Mouse (Mus musculus) cerebellum, postnatal 4 days (tissue): ENCODE data around the gene Eme1.

Experiments
- DNase-seq, 2 experiments: peaks; one replicate each; pipeline ENCODE4 v3.0.0; 2022; ENCODE audit warnings: low spot score in 2 of 2, mixed read lengths in 1 of 2

Eme1 gene

DNA sequence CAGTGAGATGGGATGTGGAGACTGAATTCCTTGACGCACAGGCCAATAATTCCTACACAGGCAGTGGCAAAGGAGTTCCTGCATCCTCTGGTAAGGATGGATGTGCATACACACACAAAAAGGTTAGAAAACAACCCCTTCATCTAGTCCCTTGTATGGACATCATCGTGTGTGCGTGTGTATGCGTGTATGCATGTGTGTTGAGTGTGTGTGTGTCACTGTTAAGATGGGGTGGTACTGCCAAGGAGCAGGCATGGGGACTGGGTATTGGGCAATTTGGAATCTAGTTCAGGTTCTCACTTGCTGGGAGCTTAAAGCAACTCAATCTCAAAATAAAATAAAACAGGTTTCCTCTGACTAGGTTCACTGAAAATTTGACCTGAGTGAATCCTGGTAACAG, 7.3 kb downstream of the Eme1 start:
- DNase-seq: no peak

DNA sequence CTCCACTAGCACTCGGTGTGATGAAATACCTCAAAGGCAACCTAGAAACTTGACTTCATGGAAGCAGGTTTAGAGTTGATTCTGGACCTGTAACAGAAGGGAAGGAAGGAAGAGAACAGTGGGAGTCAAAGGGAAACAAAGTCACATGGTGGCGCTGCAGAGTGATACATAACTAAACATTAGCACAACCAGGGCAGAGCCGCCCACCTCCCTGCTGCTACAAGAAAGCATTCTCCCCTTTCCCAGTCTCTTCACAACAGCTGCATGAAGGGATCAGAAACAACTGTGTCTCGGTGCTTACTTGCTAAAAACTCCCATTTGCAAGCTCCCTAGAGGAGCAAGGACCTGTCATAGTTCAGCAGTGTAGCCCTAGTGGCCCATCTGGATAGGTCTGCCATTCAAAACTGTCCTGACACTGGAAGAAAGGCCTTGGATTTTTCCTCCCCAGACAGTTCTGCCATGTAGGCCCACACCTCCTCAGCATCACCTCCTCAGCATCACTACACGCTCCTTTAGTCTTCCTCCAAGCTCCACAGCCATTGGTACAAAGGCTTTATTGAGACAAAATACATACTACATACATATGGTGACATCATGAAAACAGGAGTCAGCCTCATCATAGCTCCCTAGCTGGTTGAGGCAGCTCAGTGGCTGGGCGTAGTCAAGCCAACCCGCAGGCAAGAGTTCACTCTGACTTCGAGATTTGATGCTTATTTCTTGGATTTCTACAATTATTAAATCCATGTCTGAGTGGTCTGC, 9.1 kb downstream of the Eme1 start:
- DNase-seq: no peak

DNA sequence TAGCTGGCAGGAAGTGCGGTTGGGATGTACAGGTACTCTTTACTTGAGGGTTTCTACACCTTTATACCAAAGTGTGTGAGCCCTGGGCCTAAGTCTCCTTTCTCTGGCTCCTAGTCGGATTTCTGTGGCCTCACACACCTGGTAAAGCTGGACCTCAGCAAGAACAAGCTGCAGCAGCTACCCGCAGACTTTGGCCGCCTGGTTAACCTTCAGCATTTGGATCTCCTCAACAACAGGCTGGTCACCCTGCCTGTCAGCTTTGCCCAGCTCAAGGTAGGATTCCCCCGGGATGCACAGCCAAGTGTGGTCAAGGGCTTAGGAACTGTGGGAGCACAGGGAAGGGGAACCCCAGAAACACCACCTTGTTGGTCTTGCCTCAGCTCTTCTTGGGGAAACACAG, 19.3 kb downstream of the Eme1 start:
- no peak for DNase-seq

DNA sequence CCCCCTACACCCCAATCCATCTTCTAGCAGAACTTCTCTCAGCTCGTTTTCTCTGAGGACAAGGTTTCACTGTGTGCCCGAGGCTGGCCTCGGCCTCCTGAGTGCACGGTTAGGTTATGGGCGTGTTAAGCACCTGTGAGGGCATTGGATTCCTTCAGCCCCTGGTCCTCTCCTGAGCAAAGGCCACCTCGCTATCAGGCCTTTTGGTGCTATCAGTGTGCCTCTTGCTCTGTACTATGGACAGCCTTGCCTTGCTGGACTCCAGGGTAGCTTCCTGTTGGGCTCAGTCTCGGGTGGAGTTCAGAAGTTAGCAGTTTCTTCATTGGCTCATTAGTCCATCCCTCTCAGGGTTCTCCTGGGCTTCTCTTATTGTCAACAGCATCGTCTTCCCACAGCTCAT, 20.8 kb downstream of the Eme1 start:
- DNase-seq: no peak

DNA sequence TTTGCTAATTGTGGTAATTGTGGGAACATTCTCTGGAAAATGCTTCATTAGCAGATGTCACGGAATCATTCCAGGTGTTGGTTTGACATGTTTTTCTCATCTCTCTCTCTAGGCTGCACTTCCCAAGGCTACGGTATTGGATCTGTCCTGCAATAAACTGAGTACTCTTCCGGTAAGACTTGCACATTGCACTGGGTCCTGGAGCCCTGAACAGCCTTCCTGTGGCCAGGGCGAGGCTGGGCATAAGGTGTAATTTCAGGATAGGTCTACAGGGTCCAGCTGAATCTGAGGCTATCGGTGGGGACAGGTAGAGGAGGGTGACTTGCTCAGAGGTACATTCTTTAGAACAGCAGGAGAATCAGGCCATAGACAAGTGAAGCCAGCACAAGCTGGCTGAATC, 21.8 kb downstream of the Eme1 start:
- no peak for DNase-seq

DNA sequence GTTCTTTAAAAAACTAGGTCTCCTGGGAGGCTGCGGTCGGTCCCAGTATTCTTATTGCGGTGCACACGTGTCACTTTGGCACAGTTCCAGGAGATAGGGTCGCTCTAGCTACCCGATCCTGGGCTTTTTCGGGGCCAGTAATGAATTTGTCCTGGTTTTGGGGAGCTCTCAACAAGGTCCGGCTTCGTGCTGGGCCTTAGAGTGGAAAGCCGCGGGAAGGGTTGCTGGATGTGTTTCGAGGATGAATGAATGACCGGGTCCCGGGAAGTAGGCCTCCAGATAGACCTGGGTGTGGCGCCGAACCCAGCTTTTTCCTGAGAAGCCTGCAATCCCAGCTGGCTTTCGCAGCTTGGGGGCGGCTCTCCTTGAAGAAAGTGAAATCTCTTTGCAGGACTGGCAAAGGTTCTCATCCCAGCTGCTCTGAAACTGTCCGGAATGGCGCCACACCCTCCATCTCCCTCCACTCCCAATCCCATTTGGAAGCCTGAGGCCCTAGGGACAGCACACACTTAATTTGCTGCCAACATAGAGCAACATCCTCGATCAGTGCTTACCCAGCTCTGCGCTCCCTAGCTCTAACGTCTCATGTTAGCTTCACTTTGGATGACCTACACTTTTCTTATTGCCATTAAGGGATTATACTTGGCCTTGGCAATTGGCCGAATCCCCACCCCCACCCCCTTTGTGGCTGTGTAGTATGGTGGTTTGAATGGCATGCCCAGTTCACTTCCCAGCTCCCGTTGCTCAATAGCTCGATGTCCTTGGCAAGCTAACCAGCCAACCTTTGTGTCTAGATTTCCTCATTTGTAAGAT, 23.4 kb downstream of the Eme1 start:
- peak in 1 of 2 experiments; percentile 22 for DNase-seq

DNA sequence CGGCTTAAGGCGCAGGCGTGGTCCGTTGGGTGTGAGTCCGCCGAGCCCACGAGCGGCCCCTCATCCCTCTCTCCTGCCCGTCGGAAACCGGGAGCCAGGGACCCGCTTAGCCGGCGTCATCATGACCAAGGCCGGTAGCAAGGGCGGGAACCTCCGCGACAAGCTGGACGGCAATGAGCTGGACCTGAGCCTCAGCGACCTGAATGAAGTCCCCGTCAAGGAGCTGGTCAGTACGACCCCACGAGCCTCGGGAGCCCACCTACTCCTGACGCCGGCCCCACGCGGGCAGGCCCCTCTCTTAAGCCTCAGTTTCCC, 23.9 kb downstream of the Eme1 start:
- DNase-seq: no peak

DNA sequence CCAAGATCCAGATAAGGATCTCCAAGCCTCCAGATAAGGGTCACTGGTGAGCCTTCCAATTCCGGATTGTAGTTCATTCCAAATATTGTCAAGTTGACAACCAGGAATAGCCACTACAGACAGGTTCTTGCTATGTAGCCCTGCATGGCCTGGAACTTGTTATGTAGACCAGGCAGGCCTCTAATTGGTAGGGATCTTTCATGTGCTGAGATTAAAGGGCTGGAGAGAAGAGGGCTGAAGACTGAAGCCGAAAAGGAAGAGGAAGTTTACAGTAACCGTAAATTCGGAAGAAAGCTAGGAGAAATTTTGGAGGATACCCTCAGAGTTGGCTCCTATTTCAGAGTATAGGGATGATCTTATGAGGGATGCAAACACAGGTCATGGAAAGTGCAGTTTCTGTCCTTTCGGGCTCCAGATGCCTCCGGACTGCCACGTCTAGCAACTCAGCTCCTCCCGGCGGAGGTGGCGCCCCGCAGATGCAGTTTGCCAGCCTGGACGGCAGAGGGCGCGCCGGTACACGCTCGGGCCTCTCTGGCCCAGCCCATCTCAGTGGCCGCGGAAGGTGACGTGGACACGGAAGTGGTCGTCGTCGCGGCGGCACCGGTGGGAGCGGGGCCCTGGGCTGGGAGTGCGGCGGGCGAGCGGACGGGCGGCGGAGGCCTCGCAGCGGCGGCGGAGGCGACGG, 24.4 kb downstream of the Eme1 start, which contains the start of gene Lrrc59:
Gene Lrrc59, plus strand, starts transcription at position 569 of the 685 bp plus-strand sequence.
- DNase-seq: peak; percentile 97 to 98

DNA sequence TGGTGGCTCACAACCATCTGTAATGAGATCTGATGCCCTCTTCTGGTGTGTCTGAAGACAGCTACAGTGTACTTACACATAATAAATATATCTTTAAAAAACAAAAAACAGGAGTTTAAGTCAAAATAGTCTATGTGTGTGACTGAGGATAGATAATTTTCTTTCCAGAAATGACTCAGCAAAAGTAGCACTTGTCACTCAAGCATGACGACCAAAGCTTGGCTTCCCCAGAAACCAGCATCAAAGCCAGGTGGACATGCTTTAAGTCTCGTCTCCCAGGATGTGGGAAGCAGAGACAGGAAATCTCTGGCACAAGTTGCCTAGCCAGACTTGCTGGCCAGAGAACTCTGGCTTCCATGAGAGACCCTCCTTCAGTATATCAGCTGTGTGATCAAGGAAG, 31.6 kb downstream of the Eme1 start:
- no peak for DNase-seq

DNA sequence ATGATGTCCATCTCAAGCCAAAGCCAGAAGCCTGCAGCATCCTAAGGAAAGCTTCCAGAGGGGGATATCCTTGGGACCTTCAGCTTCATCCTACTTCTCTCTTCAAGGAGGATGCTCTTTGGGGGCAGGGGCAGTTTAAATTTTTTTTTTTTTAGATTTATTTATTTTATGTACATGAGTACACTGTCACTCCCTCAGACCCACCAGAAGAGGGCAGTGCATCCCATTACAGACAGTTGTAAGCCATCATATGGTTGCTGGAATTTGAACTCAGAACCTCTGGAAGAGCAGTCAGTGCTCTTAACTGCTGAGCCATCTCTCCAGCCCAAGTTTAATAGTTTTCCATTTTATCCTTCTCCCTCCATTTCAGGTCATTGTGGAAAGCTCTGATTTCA, 32.3 kb downstream of the Eme1 start:
- no peak for DNase-seq

DNA sequence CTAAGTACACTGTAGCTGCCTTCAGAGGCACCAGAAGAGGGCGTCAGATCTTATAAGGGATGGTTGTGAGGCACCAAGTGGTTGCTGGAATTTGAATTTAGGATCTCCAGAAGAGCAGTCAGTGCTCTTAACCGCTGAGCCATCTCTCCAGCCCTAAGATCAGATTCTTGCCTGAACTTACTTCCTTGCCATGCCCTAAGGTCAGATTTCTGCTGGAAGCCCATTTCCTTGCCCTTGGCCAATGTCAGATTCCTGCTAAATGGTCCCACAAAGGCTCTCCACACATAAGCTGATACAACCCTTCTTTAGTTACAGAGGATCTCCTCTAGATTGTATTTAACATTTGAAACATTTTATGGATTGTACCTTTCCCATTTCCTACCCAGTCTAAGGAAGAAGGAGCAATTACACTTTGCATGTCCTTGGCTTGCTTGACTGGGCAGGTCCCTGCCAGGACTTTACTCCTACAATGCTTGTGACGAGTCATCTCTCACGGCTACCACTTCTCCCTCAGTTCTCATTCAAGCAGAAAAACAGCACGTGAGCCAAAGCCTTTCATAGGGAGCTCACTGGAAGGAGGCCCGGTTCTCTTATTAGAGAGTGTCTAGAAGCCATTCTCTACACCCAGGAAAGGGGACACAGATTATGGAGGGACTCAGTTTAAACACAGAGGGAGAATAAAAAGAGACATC, 32.9 kb downstream of the Eme1 start:
- no peak for DNase-seq

DNA sequence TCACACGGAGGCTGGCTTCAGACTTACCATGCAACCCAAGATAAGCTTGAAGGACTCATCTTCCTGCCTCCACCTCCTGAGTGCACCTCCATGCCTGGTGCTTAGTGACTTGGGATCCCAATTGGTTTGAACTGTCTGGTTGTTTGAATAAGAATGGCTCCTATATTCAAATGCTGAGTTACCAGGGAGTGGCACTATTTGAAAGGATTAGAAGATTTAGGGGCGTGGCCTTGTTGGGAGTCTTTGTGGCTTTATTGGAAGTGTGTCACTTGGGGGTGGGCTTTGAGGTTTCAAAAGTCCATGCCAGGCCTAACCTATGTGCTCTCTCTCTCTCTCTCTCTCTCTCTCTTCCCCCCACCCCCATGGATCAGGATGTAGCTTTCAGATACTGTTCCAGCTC, 36.1 kb downstream of the Eme1 start:
- no peak for DNase-seq

DNA sequence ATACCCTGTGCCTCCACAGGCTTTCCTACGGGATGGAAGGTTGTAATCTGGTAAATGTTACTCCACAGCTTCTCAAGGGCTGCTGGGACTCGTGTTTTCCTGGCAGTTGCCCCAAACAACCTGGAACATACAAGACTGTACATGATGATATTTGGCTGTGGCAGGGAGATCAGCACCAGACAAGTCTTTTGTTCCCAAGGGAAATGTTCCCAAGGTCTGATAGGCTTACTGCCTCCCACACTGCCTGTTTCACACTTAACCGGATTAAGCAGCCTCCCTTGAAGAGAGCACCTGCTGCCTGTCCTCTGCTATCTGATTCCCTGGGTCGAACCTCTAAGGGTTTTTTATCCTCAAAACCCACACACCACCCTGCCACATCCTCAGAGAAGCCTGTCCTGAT, 38.3 kb downstream of the Eme1 start:
- DNase-seq: no peak

DNA sequence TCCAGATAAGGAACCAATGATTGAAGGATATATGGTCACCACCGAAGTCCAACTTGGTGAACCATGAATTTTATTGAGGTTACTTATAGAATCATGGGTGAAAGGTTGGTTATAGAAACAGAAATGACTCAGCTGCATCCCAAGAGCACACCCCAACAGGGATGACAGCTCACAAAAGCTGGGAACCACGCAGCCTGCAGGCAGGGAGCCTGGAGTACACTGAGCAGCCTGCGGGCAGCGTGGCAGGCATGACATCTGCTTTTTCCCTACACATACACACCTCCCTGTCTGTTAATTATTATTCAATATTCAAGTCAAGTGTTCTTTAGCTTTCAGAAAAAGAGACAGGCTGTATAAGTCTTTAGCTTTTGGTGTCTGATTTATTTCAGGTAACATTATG, 39.2 kb downstream of the Eme1 start:
- no peak for DNase-seq

DNA sequence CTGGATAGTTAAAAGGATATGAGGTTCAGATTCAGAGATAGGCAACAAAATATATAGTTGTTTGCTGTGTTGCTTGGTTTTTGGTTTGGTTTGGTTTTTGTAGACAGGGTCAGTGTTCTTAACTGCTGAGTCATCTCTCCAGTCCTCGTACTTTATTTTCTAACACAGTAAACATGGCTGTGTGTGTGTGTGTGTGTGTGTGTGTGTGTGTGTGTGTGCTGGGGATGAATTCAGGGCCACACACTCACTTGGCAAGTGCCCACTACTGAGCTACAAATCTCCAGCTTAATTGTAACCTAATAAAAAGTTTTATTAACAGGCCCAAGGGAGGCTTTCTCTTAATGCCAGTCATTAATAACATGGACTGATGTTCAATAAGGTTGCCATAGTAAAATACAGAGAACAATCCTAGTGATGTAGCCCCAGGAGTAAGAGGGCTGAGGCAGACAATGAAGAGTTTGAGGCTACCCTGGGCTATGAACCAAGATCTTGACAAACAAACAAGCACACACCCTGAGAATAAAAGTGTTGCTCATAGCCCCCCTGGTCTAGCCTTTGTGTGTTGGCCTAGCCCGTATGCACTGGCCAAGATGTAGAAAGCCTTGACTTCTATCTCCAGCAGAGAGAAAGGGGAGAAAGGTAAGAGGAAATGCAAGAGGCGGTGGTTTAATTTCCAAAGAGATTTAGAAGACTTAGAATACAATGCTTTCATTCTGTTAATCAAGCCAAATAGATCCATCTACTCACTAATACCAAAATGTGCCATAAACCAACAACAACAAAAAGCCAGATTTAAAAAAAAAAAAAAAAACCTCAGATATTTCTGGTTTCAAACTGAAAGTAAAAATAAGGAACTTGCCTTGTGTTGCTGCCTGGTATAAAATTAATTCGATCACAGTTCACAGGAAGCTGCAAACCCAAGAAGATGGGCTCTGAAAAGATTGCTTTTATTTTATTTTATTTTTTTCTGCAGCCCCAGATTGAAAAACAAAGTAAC, 42.7 kb downstream of the Eme1 start:
- DNase-seq: no peak

DNA sequence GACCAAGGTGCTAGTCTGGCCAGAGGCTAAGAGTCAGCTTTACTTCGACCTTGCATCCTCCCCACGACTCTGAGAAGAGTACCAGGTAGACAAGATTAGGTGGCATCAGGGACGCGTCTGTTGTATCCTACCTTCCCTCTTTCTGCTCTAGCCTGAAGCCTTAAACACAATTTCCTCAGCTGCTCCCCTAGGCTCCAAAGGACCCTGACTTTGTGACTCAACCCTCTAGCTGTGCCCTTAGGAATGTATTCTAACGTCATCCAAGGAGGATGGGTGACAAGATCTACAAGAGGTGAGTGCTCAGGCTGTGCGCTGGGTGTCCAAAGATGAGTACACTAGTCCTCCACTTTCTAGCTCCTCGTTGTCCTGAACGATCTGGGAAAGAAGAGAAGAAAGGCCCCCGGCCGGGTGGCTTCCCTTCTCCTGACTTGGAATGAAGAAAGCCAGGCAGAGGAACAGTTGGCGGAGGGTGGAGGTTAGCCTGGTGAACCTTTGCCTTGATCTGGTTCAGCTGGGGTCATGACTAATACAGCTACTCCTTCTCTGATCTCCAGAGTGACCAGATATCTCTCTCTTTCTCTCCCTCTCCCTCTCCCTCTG, 51.3 kb downstream of the Eme1 start:
- DNase-seq: no peak

DNA sequence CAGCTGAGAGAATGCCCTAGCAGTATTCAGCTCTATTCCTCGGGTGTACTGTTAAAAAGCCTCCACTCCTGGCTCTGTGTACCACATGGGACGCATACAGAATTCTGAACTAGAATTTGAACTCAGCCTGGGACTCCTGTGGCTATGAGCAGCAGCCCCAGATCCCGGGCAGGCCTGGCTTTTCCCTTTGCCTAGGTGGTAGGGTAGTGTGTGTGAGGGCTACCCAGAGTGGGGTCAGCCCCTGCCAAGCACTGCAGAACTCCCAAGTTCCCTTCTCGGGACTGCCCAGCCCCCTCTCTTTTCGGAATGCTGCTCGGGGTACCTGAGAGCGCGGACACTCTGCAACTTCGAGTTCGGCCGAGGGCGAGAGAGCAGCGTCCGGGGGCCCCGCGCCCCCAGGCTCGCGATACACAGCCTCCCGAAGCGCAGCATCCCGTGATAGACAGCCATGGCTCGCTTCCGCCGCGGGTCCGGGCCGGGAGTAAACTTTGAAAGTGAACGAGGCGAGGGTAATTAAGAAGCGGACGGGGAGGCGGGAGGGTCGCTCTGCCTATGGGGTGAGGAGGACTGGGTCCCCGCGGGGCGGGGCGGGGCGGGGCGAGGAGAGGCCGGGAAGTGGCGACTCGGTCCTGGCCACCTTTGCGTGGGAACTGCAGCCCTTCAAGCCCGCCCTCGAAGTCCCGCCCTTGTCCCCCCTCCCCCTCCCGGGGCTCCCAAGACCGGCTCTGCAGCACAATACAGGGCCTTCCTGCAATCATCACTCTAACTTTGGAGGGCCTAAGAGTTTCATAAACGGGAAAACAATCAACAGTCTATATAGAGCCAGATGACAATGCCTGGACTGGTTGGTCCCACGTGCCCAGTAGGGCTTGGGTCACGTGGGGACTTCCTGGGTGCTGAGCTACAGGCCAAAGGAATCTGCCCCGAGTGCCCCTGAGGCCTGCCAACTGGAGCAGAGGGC, 52.2 kb downstream of the Eme1 start, which contains the start of gene Acsf2:
Gene Acsf2, minus strand, starts transcription at position 551 of the 961 bp plus-strand sequence.
- peak; percentile 30 to 53 for DNase-seq

DNA sequence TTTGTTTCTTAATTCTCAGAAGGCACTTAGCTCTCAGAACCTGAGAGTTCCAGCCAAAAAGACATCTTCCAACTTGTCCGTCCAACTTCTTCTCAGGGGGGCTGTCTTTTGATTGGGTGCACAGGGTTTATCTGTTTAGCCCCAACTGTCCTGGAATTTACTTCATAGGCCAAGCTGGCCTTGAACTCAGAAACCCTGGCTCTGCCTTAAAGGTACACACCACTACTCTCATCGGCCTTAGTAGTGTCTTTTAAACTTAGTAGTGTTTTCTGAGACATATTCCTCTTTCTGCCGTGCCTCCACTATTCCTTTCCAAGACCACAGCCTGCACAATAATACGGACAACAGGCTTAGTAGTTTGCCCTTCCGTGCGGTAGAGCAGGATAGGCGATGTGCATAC, 53.3 kb downstream of the Eme1 start:
- DNase-seq: no peak

DNA sequence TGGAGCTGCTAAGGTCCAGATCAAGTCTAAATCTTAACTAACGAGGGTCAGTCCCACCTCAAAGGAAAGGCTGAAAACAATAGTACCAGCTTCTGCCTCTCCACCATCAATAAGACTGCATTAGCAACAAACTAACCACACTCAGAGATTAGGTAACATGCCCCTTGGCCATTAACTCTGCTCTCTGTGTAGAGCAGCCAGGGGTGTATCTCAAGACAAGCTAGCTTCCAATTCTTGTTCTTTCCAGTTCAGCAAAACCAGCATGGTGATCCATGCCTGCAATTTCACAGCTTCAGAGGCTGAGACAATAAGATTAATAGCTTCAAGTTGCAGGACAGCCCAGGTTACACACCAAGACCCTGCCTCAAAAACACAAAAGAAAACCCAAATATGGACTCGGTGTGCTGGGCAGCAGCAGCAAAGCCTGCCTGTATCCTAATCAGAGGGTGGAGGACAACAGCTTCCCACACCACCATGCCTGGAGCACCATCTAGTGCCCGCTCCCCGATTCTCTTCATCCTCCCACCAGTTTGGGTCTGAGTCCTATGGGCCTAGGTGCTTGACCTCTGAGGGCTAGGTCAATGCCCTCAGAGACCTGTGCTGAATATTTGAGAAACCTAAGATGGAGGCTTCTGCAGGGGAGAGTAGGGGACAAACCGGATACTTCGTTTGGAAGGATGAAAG, 55.2 kb downstream of the Eme1 start:
- DNase-seq: no peak
